Mouse (Mus musculus) stomach, postnatal 0 days (tissue): ENCODE measurements around the gene Apol10a.
"Not testable (repeated sequence)": the region's sequence is repeated elsewhere in the genome, so short reads cannot be mapped to it uniquely, and the experiment has no call there.

Experiments
- CTCF ChIP-seq: IDR thresholded peaks from 2 replicates; pipeline ENCODE4 v1.5.1; 2016; ENCODE audit warnings: antibody characterized with exemption, low read depth, mild to moderate bottlenecking, moderate library complexity
- EP300 ChIP-seq: optimal IDR thresholded peaks from 2 replicates; pipeline ENCODE3; 2016; ENCODE audit warnings: antibody characterized with exemption

- not testable (repeated sequence) for TF ChIP-seq CTCF, EP300
Observed at GRCm38 (mm10) chr15:77493181-77493580, 16.3 kb downstream of the Apol10a start.
